Mouse (Mus musculus): ENCODE data around the gene Arpp21. TPM values are rescaled to one million over a fixed set of nuclear protein-coding genes. Genes with fewer than 3 reads are reported as not detected.

Arpp21 gene
- polyA plus RNA-seq, 1 experiment, result 0.58 TPM

- no peaks in the 10 kb centered on the region for H3K27me3 ChIP-seq (ENCODE audit: control insufficient read depth, insufficient read depth, low read length)
- no peaks in the 10 kb centered on the region for H3K36me3 ChIP-seq (ENCODE audit: control insufficient read depth, insufficient read depth, low read length)
- peaks cover 7% of the 10 kb centered on the region for H3K4me1 ChIP-seq (ENCODE audit: control insufficient read depth, insufficient read depth, low read length)
- H3K27ac ChIP-seq (ENCODE audit: control insufficient read depth, insufficient read depth, low read depth, low read length), result no peak overlapping the region
- no peak overlapping the region for H3K4me3 ChIP-seq (ENCODE audit: control insufficient read depth, low read depth, low read length)
- TF ChIP-seq CTCF (IDR thresholded peaks at IDR 0.05; ENCODE audit: control insufficient read depth, insufficient read depth, insufficient replicate concordance, low read depth, low read length) (no peak), POLR2A (IDR thresholded peaks at IDR 0.05; ENCODE audit: control insufficient read depth, low read depth, low read length) (no peak)
Measured at GRCm38 (mm10) chr9:112123421-112123828, 112.3 kb downstream of the Arpp21 start.

GRCm38 (mm10) chr9:112119535-112119934 is 116.2 kb downstream of the Arpp21 start:
- Histone ChIP-seq H3K27ac (ENCODE audit: control insufficient read depth, insufficient read depth, low read depth, low read length) (no peak overlapping the region), H3K4me1 (ENCODE audit: control insufficient read depth, insufficient read depth, low read length) (peaks cover 7% of the 10 kb centered on the region), H3K4me3 (ENCODE audit: control insufficient read depth, low read depth, low read length) (no peak overlapping the region), H3K27me3 (ENCODE audit: control insufficient read depth, insufficient read depth, low read length) (no peaks in the 10 kb centered on the region), H3K36me3 (ENCODE audit: control insufficient read depth, insufficient read depth, low read length) (no peaks in the 10 kb centered on the region)
- no peak for TF ChIP-seq CTCF (IDR thresholded peaks at IDR 0.05; ENCODE audit: control insufficient read depth, insufficient read depth, insufficient replicate concordance, low read depth, low read length)
- TF ChIP-seq POLR2A (IDR thresholded peaks at IDR 0.05; ENCODE audit: control insufficient read depth, low read depth, low read length), result no peak

GRCm38 (mm10) chr9:112119106-112119433 is 116.7 kb downstream of the Arpp21 start:
- no peaks in the 10 kb centered on the region for H3K36me3 ChIP-seq (ENCODE audit: control insufficient read depth, insufficient read depth, low read length)
- no peak overlapping the region for H3K27ac ChIP-seq (ENCODE audit: control insufficient read depth, insufficient read depth, low read depth, low read length)
- no peak for TF ChIP-seq CTCF (IDR thresholded peaks at IDR 0.05; ENCODE audit: control insufficient read depth, insufficient read depth, insufficient replicate concordance, low read depth, low read length)
- TF ChIP-seq POLR2A (IDR thresholded peaks at IDR 0.05; ENCODE audit: control insufficient read depth, low read depth, low read length), result no peak
- no peak overlapping the region; the same call in 1 of the 2 replicates for H3K4me3 ChIP-seq (ENCODE audit: control insufficient read depth, low read depth, low read length)
- H3K4me1 ChIP-seq (ENCODE audit: control insufficient read depth, insufficient read depth, low read length), result peaks cover 7% of the 10 kb centered on the region
- no peaks in the 10 kb centered on the region for H3K27me3 ChIP-seq (ENCODE audit: control insufficient read depth, insufficient read depth, low read length)

GRCm38 (mm10) chr9:112118411-112119105 is 117.2 kb downstream of the Arpp21 start:
- H3K36me3 ChIP-seq (ENCODE audit: control insufficient read depth, insufficient read depth, low read length), result no peaks in the 10 kb centered on the region
- H3K4me3 ChIP-seq (ENCODE audit: control insufficient read depth, low read depth, low read length), result peak overlapping the region; percentile 45
- TF ChIP-seq CTCF (IDR thresholded peaks at IDR 0.05; ENCODE audit: control insufficient read depth, insufficient read depth, insufficient replicate concordance, low read depth, low read length), result no peak
- TF ChIP-seq POLR2A (IDR thresholded peaks at IDR 0.05; ENCODE audit: control insufficient read depth, low read depth, low read length), result no peak
- no peaks in the 10 kb centered on the region for H3K27me3 ChIP-seq (ENCODE audit: control insufficient read depth, insufficient read depth, low read length)
- no peak overlapping the region for H3K27ac ChIP-seq (ENCODE audit: control insufficient read depth, insufficient read depth, low read depth, low read length)
- peaks cover 7% of the 10 kb centered on the region for H3K4me1 ChIP-seq (ENCODE audit: control insufficient read depth, insufficient read depth, low read length)

GRCm38 (mm10) chr9:112117632-112118410 is 117.9 kb downstream of the Arpp21 start:
- no peak overlapping the region for H3K4me3 ChIP-seq (ENCODE audit: control insufficient read depth, low read depth, low read length)
- TF ChIP-seq CTCF (IDR thresholded peaks at IDR 0.05; ENCODE audit: control insufficient read depth, insufficient read depth, insufficient replicate concordance, low read depth, low read length), result no peak
- TF ChIP-seq POLR2A (IDR thresholded peaks at IDR 0.05; ENCODE audit: control insufficient read depth, low read depth, low read length), result no peak
- H3K36me3 ChIP-seq (ENCODE audit: control insufficient read depth, insufficient read depth, low read length), result no peaks in the 10 kb centered on the region
- peaks cover 7% of the 10 kb centered on the region for H3K4me1 ChIP-seq (ENCODE audit: control insufficient read depth, insufficient read depth, low read length)
- H3K27me3 ChIP-seq (ENCODE audit: control insufficient read depth, insufficient read depth, low read length), result no peaks in the 10 kb centered on the region
- no peak overlapping the region for H3K27ac ChIP-seq (ENCODE audit: control insufficient read depth, insufficient read depth, low read depth, low read length)

- no peak overlapping the region for H3K4me3 ChIP-seq (ENCODE audit: control insufficient read depth, low read depth, low read length)
- no peak overlapping the region for H3K27ac ChIP-seq (ENCODE audit: control insufficient read depth, insufficient read depth, low read depth, low read length)
- no peaks in the 10 kb centered on the region for H3K36me3 ChIP-seq (ENCODE audit: control insufficient read depth, insufficient read depth, low read length)
- H3K4me1 ChIP-seq (ENCODE audit: control insufficient read depth, insufficient read depth, low read length), result no peaks in the 10 kb centered on the region
- peak; percentile 29; the same call in 1 of the 2 replicates for TF ChIP-seq CTCF (IDR thresholded peaks at IDR 0.05; ENCODE audit: control insufficient read depth, insufficient read depth, insufficient replicate concordance, low read depth, low read length)
- TF ChIP-seq POLR2A (IDR thresholded peaks at IDR 0.05; ENCODE audit: control insufficient read depth, low read depth, low read length), result no peak
- no peaks in the 10 kb centered on the region for H3K27me3 ChIP-seq (ENCODE audit: control insufficient read depth, insufficient read depth, low read length)
Measured at GRCm38 (mm10) chr9:112111610-112112009, 124.1 kb downstream of the Arpp21 start.

GRCm38 (mm10) chr9:112102852-112103192 is 132.9 kb downstream of the Arpp21 start:
- Histone ChIP-seq H3K27me3 (ENCODE audit: control insufficient read depth, insufficient read depth, low read length) (no peaks in the 10 kb centered on the region), H3K4me3 (ENCODE audit: control insufficient read depth, low read depth, low read length) (no peak overlapping the region), H3K27ac (ENCODE audit: control insufficient read depth, insufficient read depth, low read depth, low read length) (no peak overlapping the region), H3K36me3 (ENCODE audit: control insufficient read depth, insufficient read depth, low read length) (no peaks in the 10 kb centered on the region), H3K4me1 (ENCODE audit: control insufficient read depth, insufficient read depth, low read length) (no peaks in the 10 kb centered on the region)
- TF ChIP-seq POLR2A (IDR thresholded peaks at IDR 0.05; ENCODE audit: control insufficient read depth, low read depth, low read length), result no peak
- no peak for TF ChIP-seq CTCF (IDR thresholded peaks at IDR 0.05; ENCODE audit: control insufficient read depth, insufficient read depth, insufficient replicate concordance, low read depth, low read length)

All from testis, adult 2 months (tissue).